Mouse (Mus musculus) cerebellum, adult 11 months (tissue): Measurements from ENCODE around the gene Rps6kb1.

Experiments used
- DNase-seq: peaks from one replicate; pipeline ENCODE4 v3.0.0; 2022

Rps6kb1 gene

DNA sequence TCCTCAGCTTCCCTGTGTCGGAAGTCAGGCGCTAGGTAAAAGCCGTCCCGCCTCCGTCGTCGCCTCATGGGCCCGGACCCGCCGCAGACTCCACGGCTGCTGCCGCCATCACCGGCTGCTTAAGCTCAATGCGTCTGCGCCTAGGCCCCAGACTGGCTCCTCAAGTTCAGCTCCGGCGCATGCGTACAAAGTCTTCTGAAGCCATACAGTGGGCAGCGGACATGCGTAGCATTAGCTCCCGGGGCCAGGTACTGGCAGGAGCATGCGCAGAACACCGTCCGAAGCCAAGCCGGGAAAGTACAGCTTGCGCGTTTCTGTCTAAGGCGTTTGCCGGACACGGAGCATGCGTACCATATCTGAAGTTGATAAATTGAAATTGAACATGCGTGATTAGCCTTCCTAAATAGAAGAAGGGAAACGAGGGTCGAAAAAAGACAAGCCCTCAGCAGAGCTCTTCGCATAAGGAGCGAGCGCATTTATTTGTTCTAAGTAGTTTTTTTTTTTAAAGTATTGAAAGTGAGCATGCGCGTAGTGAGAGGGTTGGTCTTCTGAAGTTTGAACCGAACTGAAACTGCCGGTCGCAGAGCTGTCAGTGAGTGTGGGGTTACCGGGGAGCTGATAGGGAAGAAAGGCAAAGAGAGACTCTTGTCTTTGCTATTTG, at the start of gene Rps6kb1, which contains the start of gene Tubd1:
Gene Rps6kb1 (minus strand): TSS at position 167 of the 661 bp plus-strand sequence.
Gene Tubd1 (plus strand): TSS at position 353 of the 661 bp plus-strand sequence.
- peak; percentile 99 for DNase-seq

DNA sequence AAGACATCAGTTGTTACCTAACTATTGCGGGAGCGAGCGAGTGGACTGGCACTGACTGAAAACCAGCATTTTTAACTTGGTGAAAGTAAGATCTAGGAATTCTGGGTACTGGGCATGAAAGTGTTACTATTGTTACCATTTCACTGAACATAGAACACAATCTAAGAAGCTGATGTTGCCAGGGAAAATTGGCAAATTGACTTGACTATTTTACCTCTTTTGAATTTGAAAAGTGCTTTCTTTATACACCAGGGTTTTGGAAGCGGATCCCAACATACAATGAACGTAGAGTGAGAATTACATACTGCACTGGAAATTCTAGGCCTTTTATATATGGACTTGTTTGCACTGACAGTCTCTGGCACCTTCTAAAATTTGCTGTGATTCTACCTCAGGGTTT, 48.8 kb upstream of the Rps6kb1 start:
- no peak for DNase-seq

- DNase-seq: no peak
Measured at GRCm38 (mm10) chr11:86592993-86593392, 48.4 kb upstream of the Rps6kb1 start.

- DNase-seq: no peak
Measured at GRCm38 (mm10) chr11:86591931-86592616, 47.5 kb upstream of the Rps6kb1 start.

DNA sequence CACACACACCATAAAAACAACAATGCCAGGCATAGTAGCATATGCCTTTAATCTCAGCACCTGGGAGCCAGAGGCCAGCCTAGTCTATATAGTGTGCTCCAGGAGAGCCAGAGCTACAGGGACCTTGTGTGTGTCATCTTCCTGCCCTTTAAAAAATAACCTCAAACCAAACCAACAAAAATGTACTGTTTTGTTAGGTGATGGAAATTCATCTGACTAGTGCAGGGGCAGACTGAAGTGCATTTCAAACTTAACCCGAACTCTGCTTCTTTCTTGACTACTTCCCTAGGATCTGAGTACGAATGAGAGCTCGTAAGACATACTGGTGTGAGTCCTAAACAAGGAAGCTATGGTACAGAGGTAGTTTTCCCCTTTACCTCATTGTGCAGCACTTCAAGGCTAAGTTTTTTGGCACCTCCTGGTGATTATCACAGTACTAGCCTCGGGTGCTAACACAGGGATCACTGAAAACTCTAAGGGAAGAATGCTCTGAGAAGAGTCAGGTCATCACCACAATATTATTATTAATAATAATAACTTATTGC, 46.8 kb upstream of the Rps6kb1 start:
- no peak for DNase-seq

DNA sequence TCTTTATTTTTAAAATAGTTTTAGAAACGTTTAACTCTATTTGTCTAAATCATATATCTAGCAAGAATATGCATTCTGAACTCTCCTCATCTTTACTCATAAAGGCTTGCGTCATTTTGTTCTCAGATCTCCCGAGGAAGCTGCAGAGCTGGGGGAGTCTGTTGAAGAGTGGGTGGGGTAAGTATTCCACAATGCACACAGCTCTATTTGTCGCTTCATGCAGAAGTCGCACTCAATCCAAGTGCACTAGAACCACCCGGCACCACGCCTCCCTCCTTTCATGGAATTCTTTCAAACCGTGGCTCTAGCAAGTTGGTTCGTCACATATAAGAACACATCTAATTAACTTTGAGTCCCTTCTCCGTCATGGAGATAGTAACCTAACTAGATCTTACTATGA, 46.0 kb upstream of the Rps6kb1 start:
- no peak for DNase-seq

- no peak for DNase-seq
Measured at GRCm38 (mm10) chr11:86590066-86590465, 45.5 kb upstream of the Rps6kb1 start.

- no peak for DNase-seq
Measured at GRCm38 (mm10) chr11:86588583-86589298, 44.1 kb upstream of the Rps6kb1 start.

GRCm38 (mm10) chr11:86587830-86588229, 43.2 kb upstream of the Rps6kb1 start:
- DNase-seq: no peak

- no peak for DNase-seq
Measured at GRCm38 (mm10) chr11:86586868-86587792, 42.5 kb upstream of the Rps6kb1 start.

GRCm38 (mm10) chr11:86586177-86586867, 41.7 kb upstream of the Rps6kb1 start:
- DNase-seq: no peak

DNA sequence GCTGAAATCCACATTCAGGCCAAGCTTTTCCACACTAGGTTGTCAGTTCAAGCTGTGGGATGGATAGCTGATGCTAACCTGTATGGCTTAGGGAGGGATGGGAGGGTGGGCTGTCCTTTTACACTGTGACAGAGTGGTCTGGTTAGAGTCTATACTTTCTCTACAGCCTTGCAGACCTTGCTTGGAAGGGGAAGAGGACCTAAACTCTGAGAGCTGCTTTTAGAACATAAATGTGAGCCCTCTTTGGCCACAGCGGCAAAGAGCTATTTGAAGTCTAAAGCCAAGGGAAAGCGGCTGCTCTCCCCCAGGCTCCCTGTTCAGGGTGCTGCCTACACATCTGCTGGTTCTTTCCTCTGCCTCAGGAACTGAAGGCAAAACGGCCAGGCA, 41.0 kb upstream of the Rps6kb1 start:
- no peak for DNase-seq

GRCm38 (mm10) chr11:86584898-86585597, 40.4 kb upstream of the Rps6kb1 start:
- no peak for DNase-seq

- no peak for DNase-seq
Measured at GRCm38 (mm10) chr11:86583990-86584897, 39.6 kb upstream of the Rps6kb1 start.

GRCm38 (mm10) chr11:86583313-86583825, 38.8 kb upstream of the Rps6kb1 start:
- DNase-seq: no peak

DNA sequence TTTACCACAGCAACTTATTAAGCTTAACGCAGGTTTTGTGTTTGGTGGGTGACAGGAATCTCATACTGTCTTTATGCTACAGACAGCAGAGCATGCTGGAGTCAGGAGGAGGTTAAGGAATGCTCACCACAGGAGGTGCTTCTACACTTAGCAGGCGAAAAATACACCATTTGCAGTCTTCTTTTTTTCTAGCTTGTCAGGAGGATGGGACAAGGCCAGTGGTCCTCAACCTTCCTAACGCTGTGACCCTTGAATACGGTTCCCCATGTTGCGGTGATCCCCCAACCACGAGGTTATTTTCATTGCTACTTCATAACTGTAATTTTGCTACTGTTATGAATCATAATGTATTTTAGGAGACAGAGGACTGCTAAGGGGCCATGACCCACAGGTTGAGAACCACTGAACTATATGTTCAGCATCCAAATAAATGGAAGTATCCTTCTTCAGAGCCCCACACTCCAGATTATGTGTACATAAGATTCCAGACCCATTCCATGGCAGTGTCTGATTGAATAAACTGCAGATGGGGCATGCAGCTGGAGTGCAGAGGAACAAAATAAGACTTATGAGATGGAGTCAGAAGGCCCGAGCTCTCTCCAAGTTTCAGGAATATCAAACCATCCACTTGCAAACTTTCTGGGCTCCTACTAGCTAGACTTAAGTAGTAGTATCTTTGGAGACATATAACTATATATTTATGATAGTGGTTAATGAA, 38.1 kb upstream of the Rps6kb1 start:
- DNase-seq: no peak

DNA sequence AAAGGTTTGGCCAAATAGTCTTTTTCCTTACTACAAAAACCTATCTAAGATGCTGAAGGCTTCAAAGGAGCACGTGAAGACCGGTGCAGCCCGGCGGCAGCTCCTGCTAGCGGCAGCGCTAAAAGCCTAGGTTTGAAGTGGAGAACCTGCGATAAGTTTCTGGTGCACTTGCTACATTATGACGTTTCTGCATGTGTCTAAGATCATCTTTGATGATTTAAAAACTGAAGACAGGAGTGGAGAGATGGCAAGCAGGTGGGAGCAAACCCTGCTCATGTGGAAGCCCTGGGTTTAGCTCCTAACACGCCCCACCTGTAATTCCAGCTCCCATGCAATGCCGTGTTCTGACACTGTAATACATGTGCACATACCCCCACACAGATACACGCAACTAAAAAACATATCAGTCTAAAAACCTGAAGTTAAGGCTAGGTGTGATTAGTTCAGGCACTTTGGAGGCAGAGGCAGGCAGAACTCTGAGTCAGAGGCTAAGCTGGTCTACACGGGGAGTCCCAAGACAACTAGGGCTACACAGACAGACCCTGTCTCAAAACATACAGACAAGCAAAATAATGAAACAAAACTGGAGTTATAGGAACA, 37.4 kb upstream of the Rps6kb1 start:
- no peak for DNase-seq

DNA sequence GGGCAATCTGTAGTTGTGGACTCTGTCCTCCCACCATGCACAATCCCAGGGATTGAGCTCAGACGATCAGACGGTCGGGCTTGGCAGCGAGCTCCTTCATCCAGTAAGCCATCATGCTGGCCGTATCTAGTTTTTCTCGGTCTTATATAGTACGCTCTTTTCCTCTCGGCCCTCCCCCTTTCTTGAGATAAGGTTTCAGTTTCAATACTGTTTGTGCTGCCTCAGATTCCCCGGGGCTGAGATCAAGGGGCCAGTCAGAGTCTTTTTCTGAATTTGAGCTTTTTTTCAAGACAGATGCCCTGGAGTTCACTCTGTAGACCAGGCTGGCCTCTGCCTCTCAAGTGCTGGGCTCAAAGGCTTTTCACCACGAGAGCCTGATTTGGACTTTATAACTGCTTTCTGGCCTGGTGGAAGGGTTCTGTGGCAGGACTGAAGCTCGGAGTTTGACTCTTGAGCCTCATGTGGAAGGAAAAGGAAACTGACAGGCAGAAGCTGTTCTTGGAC, 36.7 kb upstream of the Rps6kb1 start:
- no peak for DNase-seq
